Mouse (Mus musculus) testis, adult 2 months (tissue): Measurements from ENCODE around the gene Lgr6.

Experiments used
- CTCF ChIP-seq: fragments of 200-500 bp; IDR thresholded peaks from 2 replicates; pipeline ENCODE4 v1.5.1; 2012; ENCODE audit warnings: low read depth, mild to moderate bottlenecking, inconsistent platforms, low read length, moderate library complexity; ENCODE audit not compliant: control insufficient read depth, insufficient read depth, insufficient replicate concordance
- POLR2A ChIP-seq: fragments of 200-500 bp; IDR thresholded peaks from 2 replicates; pipeline ENCODE4 v1.6.1; 2012; ENCODE audit warnings: low read depth, mild to moderate bottlenecking, inconsistent platforms, low read length, moderate library complexity; ENCODE audit not compliant: control insufficient read depth

DNA sequence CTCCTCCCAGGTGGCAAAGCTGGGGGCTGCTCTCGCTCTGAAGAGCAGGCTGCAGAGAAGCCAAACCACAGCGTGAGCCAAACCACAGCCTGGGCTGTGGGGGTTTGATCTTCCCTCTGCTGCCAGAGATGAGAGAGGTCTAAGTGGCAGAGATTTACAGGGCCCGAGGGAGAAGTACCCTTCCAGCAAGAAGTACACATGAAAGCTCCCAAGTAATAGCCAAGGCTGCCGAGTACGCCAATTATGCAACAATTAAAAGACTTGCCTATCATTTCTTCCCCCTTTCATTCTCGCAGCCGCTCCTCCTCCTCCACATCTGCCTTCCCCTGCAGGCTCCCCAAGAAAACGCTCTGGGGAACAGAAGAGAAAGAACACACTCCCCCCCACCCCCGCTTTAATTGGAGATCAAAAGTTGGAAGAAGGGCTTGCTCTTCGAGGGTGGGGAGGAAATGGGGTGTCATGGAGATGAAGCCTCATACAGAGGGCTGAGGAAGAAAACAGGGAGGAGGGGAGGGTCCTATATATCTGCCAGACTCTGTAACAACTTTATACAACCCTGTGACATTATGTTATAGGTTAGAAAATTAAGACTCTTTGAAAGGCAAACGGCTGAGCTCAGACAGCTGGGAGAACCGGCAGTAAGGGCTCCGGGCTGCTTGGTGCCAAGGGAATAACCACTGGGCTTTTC, 85.8 kb downstream of the Lgr6 start:
- TF ChIP-seq CTCF (no peak), POLR2A (no peak)
